Mouse (Mus musculus) spleen, postnatal 36 days (tissue): ENCODE data around the gene Olfr482.

Experiments used
- DNase-seq, 2 experiments: peaks; one replicate each; pipeline ENCODE4 v3.0.0; 2022; ENCODE audit warnings: low spot score in 2 of 2, mixed read lengths in 1 of 2

Olfr482 gene

DNA sequence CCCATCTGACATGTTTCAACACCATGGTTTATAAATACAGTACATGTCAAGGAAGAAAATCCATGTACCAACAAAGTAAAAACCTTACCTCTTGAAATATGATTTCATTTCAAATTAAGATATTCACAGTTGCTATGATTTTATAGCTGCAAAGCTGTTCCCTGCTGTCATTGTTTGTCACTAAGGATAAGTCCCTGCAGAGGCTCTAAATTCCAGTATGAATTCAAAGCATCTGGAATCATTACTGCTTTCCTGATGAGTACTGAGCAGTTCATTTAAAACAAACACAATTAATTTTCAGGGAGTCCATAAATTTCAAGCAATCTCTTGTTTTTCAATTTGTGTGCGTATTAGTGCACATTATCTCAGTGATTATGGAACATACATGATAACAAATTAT lies at the start of gene Olfr482:
Olfr482 (minus strand) TSS at position 101 of the 400 bp plus-strand sequence.
- no peak for DNase-seq

DNA sequence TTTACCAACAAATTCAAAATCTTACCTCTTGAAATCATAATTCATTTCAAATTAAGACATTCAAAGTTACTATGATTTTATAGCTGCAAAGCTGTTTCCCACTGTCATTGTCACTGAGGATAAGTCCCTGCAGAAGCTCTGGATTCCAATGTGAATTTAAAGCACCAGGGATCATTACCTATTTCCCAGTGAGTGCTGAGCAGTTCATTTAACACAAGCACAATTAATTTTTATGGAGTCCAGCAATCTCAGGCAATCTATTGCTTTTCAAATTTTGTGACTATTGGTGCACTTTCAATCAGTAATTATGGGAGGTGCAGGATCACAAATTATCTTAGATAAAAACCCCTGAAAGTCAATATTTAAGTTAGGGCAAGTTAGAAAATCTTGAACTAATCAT lies 30.0 kb upstream of the Olfr482 start, which contains the start of gene Olfr484:
Olfr484 (minus strand) TSS at position 101 of the 400 bp plus-strand sequence.
- no peak for DNase-seq

DNA sequence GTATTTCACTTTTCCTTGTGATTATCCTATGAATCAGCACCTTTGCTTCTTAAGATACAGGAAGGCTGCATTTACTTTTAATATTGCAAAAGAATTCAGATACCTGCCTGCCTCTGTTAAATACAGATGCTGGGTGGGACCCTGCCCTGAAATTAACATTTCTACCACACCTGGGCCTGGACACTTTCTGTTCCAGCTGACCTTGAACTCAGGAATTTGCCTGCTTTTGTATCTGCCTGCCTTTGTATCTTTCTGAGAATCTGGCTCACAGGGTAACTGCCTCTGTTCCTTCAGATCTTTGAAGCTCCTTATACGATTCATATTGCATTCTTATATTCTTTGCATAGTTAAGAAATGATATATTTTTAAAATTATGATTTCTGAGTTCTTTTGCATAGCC lies 24.0 kb upstream of the Olfr482 start:
- DNase-seq, result no peak

DNA sequence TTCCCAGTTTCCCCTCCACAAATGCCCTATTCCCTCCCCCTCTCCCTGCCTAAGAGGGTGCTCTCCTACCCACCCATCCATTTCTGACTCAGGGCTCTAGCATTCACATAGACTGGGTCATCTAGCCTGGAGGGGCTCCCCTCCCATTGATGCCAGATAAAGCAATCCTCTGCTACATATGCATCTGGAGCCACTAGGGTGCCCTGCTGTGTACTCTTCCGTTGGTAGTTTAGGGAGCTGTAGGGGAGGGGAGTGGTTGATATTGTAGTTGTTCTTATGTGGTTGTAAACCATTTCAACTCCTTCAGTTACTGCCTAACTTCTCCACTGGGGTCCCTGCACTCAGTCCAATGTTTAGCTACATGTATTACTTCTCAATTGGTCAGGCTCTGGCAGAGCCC lies 23.3 kb upstream of the Olfr482 start:
- no peak for DNase-seq

DNA sequence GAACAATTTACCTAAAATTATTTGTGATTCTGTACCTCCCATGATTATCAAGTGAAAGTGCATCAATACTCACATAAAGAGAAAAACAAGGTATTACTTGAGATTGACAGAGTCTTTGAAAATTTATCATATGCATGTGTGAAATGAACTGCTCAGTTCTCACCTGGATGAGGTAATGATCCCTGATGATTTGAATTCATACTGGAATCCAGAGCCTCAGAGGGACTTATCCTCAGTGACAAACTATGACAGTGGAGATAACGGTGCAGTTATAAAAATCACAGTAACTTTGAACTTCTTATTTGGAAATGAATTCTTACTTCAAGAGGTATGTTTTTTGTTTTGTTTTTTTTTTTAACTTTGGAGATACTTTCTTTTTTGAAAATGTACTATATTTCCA lies 3.2 kb upstream of the Olfr482 start, which contains the start of gene Olfr483:
Olfr483 (plus strand) TSS at position 301 of the 400 bp plus-strand sequence.
- no peak for DNase-seq

DNA sequence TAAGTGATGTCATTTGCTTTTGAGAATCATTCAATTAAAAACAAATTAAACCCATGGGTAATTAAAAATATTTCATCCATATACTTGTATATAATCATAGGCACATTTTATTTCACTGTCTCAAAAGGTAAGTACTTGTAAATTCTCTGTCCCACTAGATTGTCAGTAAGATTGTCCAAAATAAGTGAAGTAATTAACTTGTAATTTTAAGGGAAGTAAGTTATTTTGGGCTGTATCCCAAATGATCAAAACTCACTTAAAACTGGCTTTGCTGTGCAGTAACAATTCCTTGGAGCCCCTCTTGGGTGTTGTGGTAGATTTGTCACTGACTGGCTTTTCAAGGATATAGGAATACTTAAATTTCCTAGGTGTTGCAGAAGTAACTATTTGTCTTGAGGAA lies 17.8 kb downstream of the Olfr482 start, which contains the start of gene Olfr481:
Olfr481 (plus strand) TSS at position 301 of the 400 bp plus-strand sequence.
- no peak for DNase-seq

DNA sequence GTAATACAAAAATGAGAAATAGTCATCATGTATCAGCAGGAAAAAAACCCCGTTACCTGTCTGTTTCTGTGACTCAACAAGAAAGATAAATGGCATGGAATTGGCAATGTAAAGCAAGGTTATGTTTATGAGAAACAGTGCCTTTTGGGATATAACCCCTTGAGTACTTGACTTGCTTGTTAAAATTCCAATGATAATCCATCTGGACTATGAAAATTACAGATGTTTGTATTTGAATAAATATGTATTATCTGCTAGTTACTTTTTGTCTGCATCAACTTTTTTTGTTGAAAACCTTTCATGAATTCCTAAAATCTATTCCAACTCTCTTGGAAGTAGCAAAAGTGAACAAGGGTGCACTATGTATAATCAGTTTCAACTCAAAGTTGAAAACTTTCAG lies 30.1 kb downstream of the Olfr482 start, which contains the start of gene Olfr480:
Olfr480 (minus strand) TSS at position 101 of the 400 bp plus-strand sequence.
- DNase-seq, result no peak

DNA sequence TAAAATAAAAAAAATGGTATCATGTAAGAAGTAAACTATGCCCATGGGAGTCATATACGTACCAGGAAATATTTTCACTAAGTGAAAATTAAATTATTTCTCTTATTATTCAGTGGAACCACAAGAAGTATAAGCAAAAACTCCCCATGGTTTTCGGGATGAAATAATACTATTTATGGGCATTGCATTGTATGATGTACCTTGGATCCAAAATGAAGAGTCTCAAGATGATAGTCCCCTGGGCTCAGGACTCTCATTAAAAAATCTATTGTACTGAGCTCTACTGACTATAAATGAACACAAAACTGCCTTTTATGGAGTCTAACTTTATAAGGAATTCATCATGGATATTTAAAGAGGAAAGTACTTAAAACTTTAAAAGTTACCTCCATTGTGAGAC lies 47.0 kb downstream of the Olfr482 start, which contains the start of gene Olfr479:
Olfr479 (plus strand) TSS at position 301 of the 400 bp plus-strand sequence.
- DNase-seq, result no peak
